Mouse (Mus musculus): ENCODE results near the gene Tymp. TPM values are rescaled to one million over a fixed set of nuclear protein-coding genes. Genes with fewer than 3 reads are reported as not detected.

Gene Tymp
- polyA plus RNA-seq, 1 experiment = 4.1 TPM

DNA sequence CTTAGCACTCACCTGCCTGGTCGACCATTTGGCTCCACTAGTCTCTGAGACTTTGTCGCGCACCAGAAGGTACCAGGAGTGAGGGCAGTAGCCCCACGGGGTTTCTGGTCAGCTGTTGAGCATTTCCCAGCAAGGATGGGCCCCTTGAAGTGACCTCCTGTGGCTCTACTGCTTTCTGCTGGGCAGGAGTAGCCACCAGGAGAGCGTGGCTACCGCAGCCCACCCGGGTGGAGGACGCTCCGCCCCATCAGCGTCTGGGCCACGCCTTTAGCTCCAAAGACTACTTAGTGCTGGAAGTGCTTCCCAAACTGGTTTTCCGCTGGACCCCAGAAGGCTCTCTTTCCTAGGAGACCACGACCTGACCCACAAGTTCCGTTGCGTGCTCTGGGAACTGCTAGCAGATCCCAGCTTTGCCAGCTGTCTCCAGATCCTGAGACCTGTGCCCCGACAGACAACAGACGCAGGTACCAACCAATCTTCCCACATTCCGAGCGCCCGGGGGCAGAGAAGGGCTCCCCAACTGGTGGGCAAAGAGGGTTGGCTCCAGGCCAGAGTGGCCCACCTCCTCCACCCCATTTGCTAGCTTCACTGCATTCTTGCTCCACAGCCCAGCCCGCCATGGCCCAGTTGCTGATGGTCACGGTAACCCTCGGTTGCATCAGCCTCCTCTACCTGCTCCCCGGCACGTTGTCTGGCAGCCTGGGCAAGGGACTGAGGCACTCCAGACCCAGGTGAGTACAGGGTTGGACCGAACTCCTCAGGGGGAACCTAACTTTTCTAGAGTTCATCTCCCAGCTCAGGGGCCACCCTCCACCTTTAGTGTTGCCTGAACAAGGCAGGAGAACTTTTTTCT lies 53.9 kb downstream of the Tymp start, which contains the start of gene Adm2:
Adm2 (plus strand) TSS at position 51 of the 853 bp plus-strand sequence.
- Histone ChIP-seq H3K36me3 (ENCODE audit: control insufficient read depth, insufficient read depth) (no peaks in the 10 kb centered on the region), H3ac (ENCODE audit: control insufficient read depth, insufficient read length) (peak within 1 kb of the TSS; percentile 24), H3K4me3 (peak within 1 kb of the TSS; percentile 79), H3K27me3 (ENCODE audit: control insufficient read depth, insufficient read depth, insufficient read length) (no peaks in the 10 kb centered on the region), H3K79me2 (ENCODE audit: control insufficient read depth, insufficient read depth) (no peaks in the 10 kb centered on the region), H3K4me2 (ENCODE audit: low read depth) (peak within 1 kb of the TSS; percentile 86)
- no peak for TF ChIP-seq TCF12 (IDR thresholded peaks at IDR 0.05; ENCODE audit: insufficient read depth, poor library complexity, severe bottlenecking)
- TF ChIP-seq TCF3 (IDR thresholded peaks at IDR 0.05; ENCODE audit: insufficient read length, low read depth) = no peak
- peak; percentile 58 for TF ChIP-seq POLR2A (IDR thresholded peaks at IDR 0.05; ENCODE audit: insufficient read length, low read depth)
- no peak for TF ChIP-seq MYOD1 (IDR thresholded peaks at IDR 0.05; ENCODE audit: control insufficient read depth in 1 of 3, insufficient read length in 2 of 3, low read depth in 2 of 3)
- peak; percentile 36 for TF ChIP-seq POLR2AphosphoS2 (IDR thresholded peaks at IDR 0.05; ENCODE audit: insufficient read length, low read depth)
- peak; percentile 47; the same call in 1 of the 2 replicates for TF ChIP-seq CEBPB (IDR thresholded peaks at IDR 0.05; ENCODE audit: insufficient read depth, poor library complexity, severe bottlenecking)
- peak; percentile 75 for TF ChIP-seq MAX (IDR thresholded peaks at IDR 0.05; ENCODE audit: low read depth)
- TF ChIP-seq MYOG (IDR thresholded peaks at IDR 0.05; ENCODE audit: control insufficient read depth in 1 of 3, insufficient read depth in 1 of 3, insufficient read length in 2 of 3, low read depth in 2 of 3) = peak in 2 of 3 experiments; percentile 11 to 41

Other genes starting within 250 kb of the Tymp start
- gene Hdac10, start 248.3 kb downstream of the Tymp start, polyA plus RNA-seq (2012; fragmentation: generic; extraction: Trizol) = 11.7 TPM
- 35.0 TPM for gene Mapk12, start 236.3 kb downstream of the Tymp start, polyA plus RNA-seq (2012; fragmentation: generic; extraction: Trizol)
- gene Mapk11, start 227.4 kb downstream of the Tymp start, polyA plus RNA-seq (2012; fragmentation: generic; extraction: Trizol) = 9.1 TPM
- gene Plxnb2, start 196.3 kb downstream of the Tymp start, polyA plus RNA-seq (2012; fragmentation: generic; extraction: Trizol) = 278 TPM
- gene Dennd6b, start 180.5 kb downstream of the Tymp start, polyA plus RNA-seq (2012; fragmentation: generic; extraction: Trizol) = 6.6 TPM
- 43.6 TPM for gene Ppp6r2, start 165.5 kb downstream of the Tymp start, polyA plus RNA-seq (2012; fragmentation: generic; extraction: Trizol)
- gene Sbf1, start 61.7 kb downstream of the Tymp start, polyA plus RNA-seq (2012; fragmentation: generic; extraction: Trizol) = 222 TPM
- gene Adm2, start 54.3 kb downstream of the Tymp start, polyA plus RNA-seq (2012; fragmentation: generic; extraction: Trizol) = 71.1 TPM
- gene Miox, start 42.6 kb downstream of the Tymp start, polyA plus RNA-seq (2012; fragmentation: generic; extraction: Trizol) = 0.04 TPM
- 96.5 TPM for gene Lmf2, start 21.4 kb downstream of the Tymp start, polyA plus RNA-seq (2012; fragmentation: generic; extraction: Trizol)
- gene Ncaph2, start 21.3 kb downstream of the Tymp start, polyA plus RNA-seq (2012; fragmentation: generic; extraction: Trizol) = 182 TPM
- gene Sco2, start 3.2 kb downstream of the Tymp start, polyA plus RNA-seq (2012; fragmentation: generic; extraction: Trizol) = 28.0 TPM
- gene Odf3b, start 2.2 kb upstream of the Tymp start, polyA plus RNA-seq (2012; fragmentation: generic; extraction: Trizol) = not detected
- not detected for gene Klhdc7b, start 7.9 kb upstream of the Tymp start, polyA plus RNA-seq (2012; fragmentation: generic; extraction: Trizol)
- not detected for gene Syce3, start 33.5 kb upstream of the Tymp start, polyA plus RNA-seq (2012; fragmentation: generic; extraction: Trizol)
- gene Cpt1b, start 48.8 kb upstream of the Tymp start, polyA plus RNA-seq (2012; fragmentation: generic; extraction: Trizol) = 5.9 TPM
- 0.80 TPM for gene C730034F03Rik, start 52.5 kb upstream of the Tymp start, polyA plus RNA-seq (2012; fragmentation: generic; extraction: Trizol)
- 0.11 TPM for gene Gm44502, start 52.7 kb upstream of the Tymp start, polyA plus RNA-seq (2012; fragmentation: generic; extraction: Trizol)
- 35.6 TPM for gene Chkb, start 52.9 kb upstream of the Tymp start, polyA plus RNA-seq (2012; fragmentation: generic; extraction: Trizol)
- 0.01 TPM for gene Mapk8ip2, start 76.9 kb upstream of the Tymp start, polyA plus RNA-seq (2012; fragmentation: generic; extraction: Trizol)
- 33.2 TPM for gene Arsa, start 100.4 kb upstream of the Tymp start, polyA plus RNA-seq (2012; fragmentation: generic; extraction: Trizol)
- 1.4 TPM for gene Shank3, start 122.6 kb upstream of the Tymp start, polyA plus RNA-seq (2012; fragmentation: generic; extraction: Trizol)
- not detected for gene Acr, start 191.3 kb upstream of the Tymp start, polyA plus RNA-seq (2012; fragmentation: generic; extraction: Trizol)
- 13.9 TPM for gene Rabl2, start 214.9 kb upstream of the Tymp start, polyA plus RNA-seq (2012; fragmentation: generic; extraction: Trizol)